Mouse (Mus musculus) neural tube, postnatal 0 days (tissue): Measurements from ENCODE around the gene Skint6. TPM values are rescaled to one million over a fixed set of nuclear protein-coding genes. Genes with fewer than 3 reads are reported as not detected.

Source experiments
- polyA plus RNA-seq: library from polyadenylated mRNA; unstranded; fragments of >200 nt; fragmentation: Nextera tagmentation; extraction: Ambion mirVana; gene quantifications from 2 replicates; pipeline ENCODE4 v1.2.1, GENCODE M21; 2015

Gene Skint6
- polyA plus RNA-seq = not detected in 2 replicates

GRCm38 (mm10) chr4:113286873-113287272 is at the start of gene Skint6:
Skint6 (minus strand) TSS chr4:113286973.

DNA sequence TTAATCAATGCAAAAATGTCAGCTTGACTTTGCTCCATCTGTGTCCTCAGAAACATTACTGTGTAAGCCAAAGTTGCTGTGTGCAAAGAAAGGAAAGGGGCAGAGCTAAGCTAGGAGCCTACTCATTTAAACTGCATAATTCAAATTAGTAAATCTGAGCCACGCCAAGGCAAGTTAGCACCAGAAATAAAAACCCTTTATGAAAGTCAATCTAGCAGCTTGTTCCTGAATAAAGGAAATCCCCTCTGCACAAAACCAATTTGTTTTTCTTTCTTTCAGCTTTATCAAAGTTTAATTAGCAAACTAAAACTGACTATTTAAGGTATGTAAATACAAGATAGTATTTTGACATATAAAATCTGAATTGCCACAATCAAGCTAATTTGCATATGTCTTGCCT is 512.0 kb downstream of the Skint6 start, which contains the start of gene Skint10:
TSS of gene Skint10 (minus strand) at position 101 of the 400 bp plus-strand sequence.

